Mouse (Mus musculus) liver, postnatal 0 days (tissue): ENCODE measurements around the gene Acly.

Experiments
- CTCF ChIP-seq: sonication (generic); IDR thresholded peaks from 2 replicates; pipeline ENCODE4 v1.5.1; 2016; ENCODE audit warnings: antibody characterized with exemption, low read depth
- EP300 ChIP-seq: IDR thresholded peaks from 2 replicates; pipeline ENCODE4 v1.6.1; 2016; ENCODE audit warnings: antibody characterized with exemption, low read depth, mild to moderate bottlenecking

DNA sequence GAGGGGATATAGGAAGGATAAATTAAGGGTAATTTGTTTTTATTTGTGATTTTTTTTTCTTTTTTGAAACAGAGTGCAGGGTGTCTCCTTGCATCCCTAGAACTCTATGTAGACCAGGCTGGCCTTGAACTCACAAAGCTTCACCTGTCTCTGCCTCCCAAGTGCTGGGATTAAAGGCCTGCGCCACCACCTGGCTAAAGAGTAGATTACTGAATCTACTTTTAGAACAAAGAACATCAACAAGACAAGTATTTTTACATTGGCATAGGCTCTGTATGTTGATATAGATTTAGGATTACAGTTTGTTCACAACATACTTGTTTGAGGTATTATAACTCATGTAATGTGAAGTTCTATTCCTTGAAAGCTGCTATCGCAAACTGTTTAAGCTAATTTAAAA is 17.2 kb downstream of the Acly start:
- TF ChIP-seq EP300, result no peak
- TF ChIP-seq CTCF, result no peak
